Mouse (Mus musculus) hindbrain, embryonic 16.5 days (tissue): ENCODE data around the gene Radil. TPM values are rescaled to one million over a fixed set of nuclear protein-coding genes. Genes with fewer than 3 reads are reported as not detected.
A peak's percentile ranks its signal among the peaks of the same experiment; 100 is the strongest.

Experiments used
- ATAC-seq: fragments of 200-750 bp; cut with Nextera tagmentation; 2 replicates; pipeline ENCODE4 v1.8.0; 2017; ENCODE audit warnings: moderate TSS enrichment, moderate library complexity
- H3K27ac ChIP-seq: fragments of 300-500 bp; sonication (generic); 2 replicates; pipeline ENCODE4 v1.5.1; 2014; ENCODE audit warnings: low read depth, mild to moderate bottlenecking, control low read depth, low read length, moderate library complexity
- H3K27me3 ChIP-seq: fragments of 300-500 bp; sonication (generic); replicated peaks from 2 replicates; pipeline ENCODE4 v1.6.1; 2014; ENCODE audit warnings: low read length; ENCODE audit not compliant: control insufficient read depth, insufficient read depth
- H3K36me3 ChIP-seq: fragments of 300-500 bp; sonication (generic); 2 replicates; pipeline ENCODE4 v1.6.1; 2014; ENCODE audit warnings: mild to moderate bottlenecking, low read length, moderate library complexity, mixed read lengths; ENCODE audit not compliant: control insufficient read depth, insufficient read depth
- H3K4me1 ChIP-seq: fragments of 300-500 bp; sonication (generic); 2 replicates; pipeline ENCODE4 v1.6.1; 2014; ENCODE audit warnings: low read depth, low read length; ENCODE audit not compliant: control insufficient read depth, insufficient read depth
- H3K4me2 ChIP-seq: fragments of 300-500 bp; sonication (generic); 2 replicates; pipeline ENCODE4 v1.6.1; 2014; ENCODE audit warnings: mild to moderate bottlenecking, low read length, control low read depth, moderate library complexity
- H3K4me3 ChIP-seq: fragments of 300-500 bp; sonication (generic); 2 replicates; pipeline ENCODE4 v1.5.1; 2014; ENCODE audit warnings: mild to moderate bottlenecking, low read length, control low read depth, moderate library complexity
- H3K9ac ChIP-seq: fragments of 300-500 bp; sonication (generic); 2 replicates; pipeline ENCODE4 v1.6.1; 2014; ENCODE audit warnings: low read depth, mild to moderate bottlenecking, control low read depth, low read length, moderate library complexity
- H3K9me3 ChIP-seq: fragments of 300-500 bp; sonication (generic); 2 replicates; pipeline ENCODE4 v1.6.1; 2014; ENCODE audit warnings: mild to moderate bottlenecking, low read length, moderate library complexity; ENCODE audit not compliant: control insufficient read depth
- WGBS: fragments of 180-500 bp; shearing (Covaris S2); extraction: QIAGEN DNeasy Blood & Tissue Kit; methylation state at CpG from one replicate; pipeline ENCODE4 v1.1.7; 2014; 5-methylcytosine and 5-hydroxymethylcytosine counted together
- polyA plus RNA-seq: library from polyadenylated mRNA; unstranded; fragments of >200 nt; fragmentation: Nextera tagmentation; extraction: Ambion mirVana; gene quantifications from 2 replicates; pipeline ENCODE4 v1.2.1, GENCODE M21; 2015

Gene Radil
- polyA plus RNA-seq, 1 experiment from 2014 or later = 24.3 TPM

DNA sequence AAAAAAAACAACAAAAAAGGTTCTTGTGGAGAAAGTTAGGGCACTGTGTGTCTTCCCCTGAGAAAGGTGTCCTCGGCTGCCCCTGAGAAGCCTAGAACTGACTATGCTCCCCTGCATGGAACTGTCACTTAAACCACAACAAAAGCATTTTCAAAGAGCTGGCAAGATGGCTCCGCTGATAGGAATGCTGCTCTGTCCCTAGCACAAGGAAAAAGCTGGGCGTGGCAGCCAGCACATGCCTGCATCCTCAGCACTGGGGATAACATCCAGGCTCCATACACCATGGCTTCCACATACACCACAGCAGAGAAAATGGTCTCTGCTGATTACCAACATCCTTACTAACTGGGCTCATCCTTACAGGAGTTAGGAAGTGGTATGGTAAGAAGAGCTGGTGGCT is 3.8 kb downstream of the Radil start:
- H3K27ac ChIP-seq = no peak overlapping the region
- no peak overlapping the region for H3K9ac ChIP-seq
- H3K4me1 ChIP-seq = peaks cover 6% of the 10 kb centered on the region
- H3K9me3 ChIP-seq = no peaks in the 10 kb centered on the region
- WGBS = 69% methylated on average over 3 of the region's 3 CpGs
- H3K4me2 ChIP-seq = no peak overlapping the region
- ATAC-seq = no peak
- no peak overlapping the region for H3K4me3 ChIP-seq
- H3K27me3 ChIP-seq = no peaks in the 10 kb centered on the region
- no peaks in the 10 kb centered on the region for H3K36me3 ChIP-seq

- ATAC-seq = no peak
Observed at GRCm38 (mm10) chr5:142546344-142546743, 4.6 kb downstream of the Radil start.

GRCm38 (mm10) chr5:142545014-142545795 is 5.7 kb downstream of the Radil start:
- Histone ChIP-seq H3K27ac (no peak overlapping the region), H3K4me3 (no peak overlapping the region), H3K4me2 (no peak overlapping the region), H3K9me3 (no peaks in the 10 kb centered on the region), H3K36me3 (no peaks in the 10 kb centered on the region), H3K9ac (no peak overlapping the region), H3K4me1 (peaks cover 6% of the 10 kb centered on the region), H3K27me3 (no peaks in the 10 kb centered on the region)
- WGBS = 82% methylated on average over 5 of the region's 5 CpGs
- ATAC-seq = no peak

More at GRCm38 (mm10) chr5:142546344-142546743, 4.6 kb downstream of the Radil start:
- no peaks in the 10 kb centered on the region for H3K36me3 ChIP-seq
- no peak overlapping the region for H3K4me3 ChIP-seq
- H3K27ac ChIP-seq = no peak overlapping the region
- peaks cover 6% of the 10 kb centered on the region for H3K4me1 ChIP-seq
- no peaks in the 10 kb centered on the region for H3K27me3 ChIP-seq
- no peak overlapping the region for H3K4me2 ChIP-seq
- WGBS = 2% methylated on average over 5 of the region's 5 CpGs
- H3K9ac ChIP-seq = no peak overlapping the region
- H3K9me3 ChIP-seq = no peaks in the 10 kb centered on the region

DNA sequence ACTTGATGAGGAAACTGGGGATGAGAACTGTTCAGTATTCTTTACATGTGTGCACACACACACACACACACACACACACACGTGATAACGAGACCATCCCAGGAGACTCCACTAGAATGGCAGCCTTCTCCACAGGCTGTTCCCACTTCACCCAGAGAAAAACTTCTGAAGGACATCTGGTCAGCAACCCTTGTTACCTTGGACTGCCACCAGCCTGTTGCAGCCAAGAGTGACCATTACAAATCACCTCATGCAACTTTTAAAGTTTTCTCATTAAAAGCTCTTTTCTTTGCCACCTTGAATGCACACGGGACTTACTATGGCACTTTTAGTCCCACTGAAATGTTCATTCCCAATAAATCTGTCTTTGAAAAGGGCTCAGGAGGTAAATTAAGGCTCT is 13.6 kb downstream of the Radil start:
- 91% methylated on average over 3 of the region's 3 CpGs for WGBS
- ATAC-seq = no peak
- Histone ChIP-seq H3K9ac (no peak overlapping the region), H3K4me3 (no peak overlapping the region), H3K4me1 (no peaks in the 10 kb centered on the region), H3K36me3 (no peaks in the 10 kb centered on the region), H3K9me3 (no peaks in the 10 kb centered on the region), H3K4me2 (no peak overlapping the region), H3K27me3 (no peaks in the 10 kb centered on the region), H3K27ac (no peak overlapping the region)

- WGBS = 80% methylated on average over 4 of the region's 4 CpGs
- no peak overlapping the region for H3K27ac ChIP-seq
- no peak overlapping the region for H3K4me3 ChIP-seq
- no peak for ATAC-seq
- H3K4me2 ChIP-seq = no peak overlapping the region
- no peaks in the 10 kb centered on the region for H3K4me1 ChIP-seq
- H3K36me3 ChIP-seq = peaks cover 2% of the 10 kb centered on the region; the same call in 1 of the 2 replicates
- H3K9me3 ChIP-seq = no peaks in the 10 kb centered on the region
- H3K9ac ChIP-seq = no peak overlapping the region
- no peaks in the 10 kb centered on the region for H3K27me3 ChIP-seq
Observed at GRCm38 (mm10) chr5:142535388-142535787, 15.5 kb downstream of the Radil start.

DNA sequence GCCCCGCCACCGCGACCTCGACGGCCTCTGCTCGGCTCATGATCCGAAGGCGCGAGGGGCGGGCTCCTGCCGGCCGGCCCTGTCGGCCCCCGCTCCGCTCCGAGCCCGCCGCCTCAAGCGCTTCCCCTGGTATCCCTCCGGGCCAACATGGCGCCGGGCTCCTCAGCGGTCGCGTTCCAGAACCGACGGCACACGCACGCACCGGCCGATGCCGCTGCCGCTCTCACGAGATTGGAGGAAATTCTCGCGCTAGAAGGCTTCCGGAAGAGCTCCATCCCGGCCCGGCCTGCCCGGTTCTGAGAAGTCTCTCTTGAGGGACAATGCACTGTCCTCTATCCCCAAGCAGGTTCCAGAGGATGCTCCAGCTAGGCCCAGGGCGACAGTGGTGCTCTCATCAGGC is 21.0 kb downstream of the Radil start, which contains the start of gene Papolb:
Gene Papolb (minus strand): TSS at position 162 of the 400 bp plus-strand sequence.
- H3K9ac ChIP-seq = no peak within 1 kb of the TSS
- ATAC-seq = no peak
- 0 out of 2 replicates have a peak within 1 kb of the TSS, but pooled peaks have one; percentile 5 for H3K4me3 ChIP-seq
- H3K4me1 ChIP-seq = no peaks in the 10 kb centered on the region
- H3K27ac ChIP-seq = no peak within 1 kb of the TSS
- no peak within 1 kb of the TSS for H3K4me2 ChIP-seq
- peaks cover 4% of the 10 kb centered on the region; the same call in 1 of the 2 replicates for H3K9me3 ChIP-seq
- no peaks in the 10 kb centered on the region for H3K27me3 ChIP-seq
- H3K36me3 ChIP-seq = peaks cover 6% of the 10 kb centered on the region
- WGBS = 32% methylated on average over 32 of the region's 41 CpGs

DNA sequence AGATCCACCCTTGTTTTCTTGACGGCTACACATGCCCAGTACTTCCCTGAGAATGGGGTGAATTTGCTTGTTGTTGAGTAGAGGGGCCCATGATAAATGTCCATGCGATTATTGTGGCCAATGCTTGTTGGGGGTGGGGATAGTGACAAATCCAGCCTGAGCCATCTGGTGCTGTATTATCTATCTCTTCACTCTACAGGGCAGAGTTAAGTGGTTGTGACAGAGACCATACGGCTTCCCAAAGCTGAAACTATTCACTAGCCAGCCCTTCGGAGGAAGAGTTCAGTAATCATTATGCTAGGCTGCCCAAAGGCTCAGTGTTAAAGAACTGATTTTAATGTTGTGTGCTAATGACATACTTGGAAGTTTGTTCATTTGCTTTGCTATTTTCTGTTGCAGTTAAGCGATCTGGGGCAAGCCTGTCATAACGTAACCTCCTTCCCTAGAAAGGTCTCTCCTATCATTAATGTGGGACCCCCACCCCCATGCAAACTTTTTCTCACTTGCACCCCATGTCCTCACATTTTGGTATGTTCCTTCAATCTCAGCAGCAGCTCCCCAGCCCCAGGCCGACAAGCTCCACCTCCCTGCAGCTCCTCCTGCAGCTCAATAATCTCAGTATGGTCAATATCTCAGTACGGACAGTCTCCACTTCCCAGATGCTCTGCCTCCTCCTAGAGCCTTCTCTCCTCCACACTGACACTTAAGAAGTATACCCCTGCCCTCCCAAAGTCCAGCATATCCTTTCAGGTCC is 26.0 kb downstream of the Radil start:
- no peak overlapping the region for H3K4me3 ChIP-seq
- H3K27me3 ChIP-seq = no peaks in the 10 kb centered on the region
- peaks cover 3% of the 10 kb centered on the region; the same call in 1 of the 2 replicates for H3K9me3 ChIP-seq
- no peaks in the 10 kb centered on the region for H3K4me1 ChIP-seq
- no peak overlapping the region for H3K9ac ChIP-seq
- ATAC-seq = no peak
- H3K4me2 ChIP-seq = no peak overlapping the region
- 71% methylated on average over 8 of the region's 8 CpGs for WGBS
- peak overlapping the region; percentile 13; the same call in 1 of the 2 replicates for H3K27ac ChIP-seq
- peaks cover 4% of the 10 kb centered on the region for H3K36me3 ChIP-seq

GRCm38 (mm10) chr5:142521195-142521866 is 29.6 kb downstream of the Radil start:
- ATAC-seq = no peak
- no peak overlapping the region for H3K4me3 ChIP-seq
- H3K27ac ChIP-seq = no peak overlapping the region
- H3K27me3 ChIP-seq = no peaks in the 10 kb centered on the region
- H3K4me1 ChIP-seq = no peaks in the 10 kb centered on the region
- H3K36me3 ChIP-seq = peaks cover 2% of the 10 kb centered on the region; the same call in 1 of the 2 replicates
- H3K4me2 ChIP-seq = no peak overlapping the region
- 0 out of 2 replicates have a peak, but pooled peaks cover 2% of the 10 kb centered on the region for H3K9me3 ChIP-seq
- H3K9ac ChIP-seq = no peak overlapping the region
- WGBS = 88% methylated on average over 11 of the region's 11 CpGs
